Mouse (Mus musculus) forebrain, embryonic 10.5 days (tissue): ENCODE results near the gene Trim80. TPM values are rescaled to one million over a fixed set of nuclear protein-coding genes. Genes with fewer than 3 reads are reported as not detected.
"Not testable (repeated sequence)": the region's sequence is repeated elsewhere in the genome, so short reads cannot be mapped to it uniquely, and the experiment has no call there.

ENCODE experiments used
- DNase-seq: peaks from one replicate; pipeline ENCODE4 v3.0.0-alpha.2; 2017; ENCODE audit warnings: low spot score; ENCODE audit errors: extremely low spot score
- H3K27ac ChIP-seq: fragments of 300-500 bp; sonication (generic); 2 replicates; pipeline ENCODE4 v1.5.1; 2016; ENCODE audit warnings: mild to moderate bottlenecking
- H3K27me3 ChIP-seq: fragments of 300-500 bp; sonication (generic); 2 replicates; pipeline ENCODE4 v1.6.1; 2016; ENCODE audit warnings: mild to moderate bottlenecking; ENCODE audit not compliant: poor library complexity, severe bottlenecking
- H3K36me3 ChIP-seq: fragments of 300-500 bp; sonication (generic); replicated peaks from 2 replicates; pipeline ENCODE4 v1.6.1; 2016; ENCODE audit warnings: mild to moderate bottlenecking, moderate library complexity
- H3K4me1 ChIP-seq: fragments of 300-500 bp; sonication (generic); 2 replicates; pipeline ENCODE4 v1.6.1; 2016
- H3K4me3 ChIP-seq: fragments of 300-500 bp; sonication (generic); 2 replicates; pipeline ENCODE4 v1.5.1; 2016; ENCODE audit warnings: mild to moderate bottlenecking, moderate library complexity
- H3K9me3 ChIP-seq: fragments of 300-500 bp; sonication (generic); 2 replicates; pipeline ENCODE4 v1.6.1; 2016; ENCODE audit warnings: mild to moderate bottlenecking, moderate library complexity
- WGBS: fragments of 180-500 bp; shearing (Covaris S2); methylation state at CpG from one replicate; pipeline ENCODE4 v1.1.7; 2016; 5-methylcytosine and 5-hydroxymethylcytosine counted together
- polyA plus RNA-seq: library from polyadenylated mRNA; unstranded; fragments of >200 nt; fragmentation: Nextera tagmentation; extraction: Ambion mirVana; gene quantifications from 2 replicates; pipeline ENCODE4 v1.2.1, GENCODE M21; 2016

The Trim80 gene
- polyA plus RNA-seq, 1 experiment from 2014 or later, result 0.19 TPM

GRCm38 (mm10) chr11:115454822-115455221, 14.5 kb downstream of the Trim80 start:
- WGBS, result 85% methylated on average over 6 of the region's 6 CpGs
- DNase-seq, H3K27ac ChIP-seq, H3K4me3 ChIP-seq, H3K27me3 ChIP-seq, H3K9me3 ChIP-seq, H3K36me3 ChIP-seq: not testable (repeated sequence)
- peaks cover 14% of the 10 kb centered on the region for H3K4me1 ChIP-seq

GRCm38 (mm10) chr11:115455619-115456018, 15.3 kb downstream of the Trim80 start:
- no peaks in the 10 kb centered on the region for H3K27me3 ChIP-seq
- H3K36me3 ChIP-seq, result no peaks in the 10 kb centered on the region
- no peak overlapping the region for H3K27ac ChIP-seq
- 0 out of 2 replicates have a peak, but pooled peaks cover 7% of the 10 kb centered on the region for H3K9me3 ChIP-seq
- no peak for DNase-seq
- peaks cover 14% of the 10 kb centered on the region for H3K4me1 ChIP-seq
- H3K4me3 ChIP-seq, result no peak overlapping the region
- 84% methylated on average over 15 of the region's 15 CpGs for WGBS

GRCm38 (mm10) chr11:115456182-115456581, 15.8 kb downstream of the Trim80 start:
- Histone ChIP-seq H3K27me3 (no peaks in the 10 kb centered on the region), H3K4me1 (peaks cover 18% of the 10 kb centered on the region), H3K27ac (no peak overlapping the region), H3K9me3 (0 out of 2 replicates have a peak, but pooled peaks cover 7% of the 10 kb centered on the region), H3K36me3 (no peaks in the 10 kb centered on the region), H3K4me3 (no peak overlapping the region)
- WGBS, result 94% methylated on average over 5 of the region's 5 CpGs
- no peak for DNase-seq

- H3K27ac ChIP-seq, result peak overlapping the region; percentile 51; the same call in 1 of the 2 replicates
- WGBS, result 46% methylated on average over 6 of the region's 6 CpGs
- no peaks in the 10 kb centered on the region for H3K36me3 ChIP-seq
- H3K9me3 ChIP-seq, result 0 out of 2 replicates have a peak, but pooled peaks cover 7% of the 10 kb centered on the region
- DNase-seq, result no peak
- 0 out of 2 replicates have a peak, but pooled peaks cover 5% of the 10 kb centered on the region for H3K27me3 ChIP-seq
- H3K4me3 ChIP-seq, result no peak overlapping the region
- peaks cover 25% of the 10 kb centered on the region for H3K4me1 ChIP-seq
Observed at GRCm38 (mm10) chr11:115457405-115457804, 17.1 kb downstream of the Trim80 start.

GRCm38 (mm10) chr11:115460976-115461375, 20.6 kb downstream of the Trim80 start:
- no peak for DNase-seq
- Histone ChIP-seq H3K4me3 (no peak overlapping the region), H3K27ac (no peak overlapping the region), H3K4me1 (peaks cover 25% of the 10 kb centered on the region), H3K27me3 (peaks cover 9% of the 10 kb centered on the region; the same call in 1 of the 2 replicates), H3K36me3 (no peaks in the 10 kb centered on the region), H3K9me3 (no peaks in the 10 kb centered on the region)
- 22% methylated on average over 8 of the region's 8 CpGs for WGBS

- peaks cover 9% of the 10 kb centered on the region; the same call in 1 of the 2 replicates for H3K27me3 ChIP-seq
- no peaks in the 10 kb centered on the region for H3K36me3 ChIP-seq
- no peak overlapping the region for H3K27ac ChIP-seq
- H3K4me1 ChIP-seq, result peaks cover 27% of the 10 kb centered on the region
- 70% methylated on average over 5 of the region's 5 CpGs for WGBS
- no peaks in the 10 kb centered on the region for H3K9me3 ChIP-seq
- no peak for DNase-seq
- H3K4me3 ChIP-seq, result no peak overlapping the region
Observed at GRCm38 (mm10) chr11:115461846-115462242, 21.5 kb downstream of the Trim80 start.

GRCm38 (mm10) chr11:115462243-115462891, 22.0 kb downstream of the Trim80 start, which contains the start of gene Slc16a5:
Slc16a5 (plus strand) TSS chr11:115462474.
- no peak for DNase-seq
- WGBS, result 80% methylated on average over 16 of the region's 16 CpGs
- Histone ChIP-seq H3K4me3 (no peak within 1 kb of the TSS), H3K27me3 (peaks cover 9% of the 10 kb centered on the region; the same call in 1 of the 2 replicates), H3K9me3 (no peaks in the 10 kb centered on the region), H3K4me1 (peaks cover 27% of the 10 kb centered on the region), H3K27ac (no peak within 1 kb of the TSS), H3K36me3 (no peaks in the 10 kb centered on the region)

- Histone ChIP-seq H3K27ac (no peak overlapping the region), H3K4me1 (peaks cover 24% of the 10 kb centered on the region), H3K9me3 (no peaks in the 10 kb centered on the region), H3K27me3 (peaks cover 9% of the 10 kb centered on the region; the same call in 1 of the 2 replicates), H3K36me3 (no peaks in the 10 kb centered on the region), H3K4me3 (no peak overlapping the region)
- DNase-seq, result no peak
- 80% methylated on average over 11 of the region's 11 CpGs for WGBS
Observed at GRCm38 (mm10) chr11:115463397-115463796, 23.1 kb downstream of the Trim80 start.

- Histone ChIP-seq H3K4me3 (no peak overlapping the region), H3K27me3 (peaks cover 9% of the 10 kb centered on the region; the same call in 1 of the 2 replicates), H3K9me3 (no peaks in the 10 kb centered on the region), H3K4me1 (peaks cover 24% of the 10 kb centered on the region), H3K36me3 (no peaks in the 10 kb centered on the region), H3K27ac (no peak overlapping the region)
- DNase-seq, result no peak
- WGBS, result 92% methylated on average over 8 of the region's 8 CpGs
Observed at GRCm38 (mm10) chr11:115464851-115465250, 24.5 kb downstream of the Trim80 start.

GRCm38 (mm10) chr11:115467217-115467618, 26.9 kb downstream of the Trim80 start:
- Histone ChIP-seq H3K36me3 (no peaks in the 10 kb centered on the region), H3K27ac (peak overlapping the region; percentile 73), H3K4me3 (no peak overlapping the region), H3K9me3 (no peaks in the 10 kb centered on the region), H3K27me3 (peaks cover 3% of the 10 kb centered on the region; the same call in 1 of the 2 replicates), H3K4me1 (peaks cover 16% of the 10 kb centered on the region)
- no peak for DNase-seq
- WGBS, result 45% methylated on average over 4 of the region's 4 CpGs

- no peaks in the 10 kb centered on the region for H3K9me3 ChIP-seq
- peak overlapping the region; percentile 85 for H3K27ac ChIP-seq
- no peaks in the 10 kb centered on the region for H3K36me3 ChIP-seq
- no peaks in the 10 kb centered on the region for H3K27me3 ChIP-seq
- DNase-seq, result no peak
- no peak overlapping the region for H3K4me3 ChIP-seq
- peaks cover 60% of the 10 kb centered on the region for H3K4me1 ChIP-seq
- WGBS, result 89% methylated on average over 7 of the region's 7 CpGs
Observed at GRCm38 (mm10) chr11:115472183-115472582, 31.8 kb downstream of the Trim80 start.

- Histone ChIP-seq H3K27me3 (no peaks in the 10 kb centered on the region), H3K36me3 (no peaks in the 10 kb centered on the region), H3K4me3 (peak overlapping the region; percentile 13), H3K9me3 (no peaks in the 10 kb centered on the region), H3K27ac (peak overlapping the region; percentile 85), H3K4me1 (peaks cover 56% of the 10 kb centered on the region)
- peak; percentile 91 for DNase-seq
- 25% methylated on average over 15 of the region's 15 CpGs for WGBS
Observed at GRCm38 (mm10) chr11:115473626-115474275, 33.4 kb downstream of the Trim80 start.
